Mouse (Mus musculus) thymus, adult 2 months (tissue): ENCODE measurements around the gene Cyp39a1.

Source experiments
- CTCF ChIP-seq: fragments of 200-500 bp; IDR thresholded peaks from 2 replicates; pipeline ENCODE4 v1.5.1; 2012; ENCODE audit warnings: mild to moderate bottlenecking, control low read depth, low read length, moderate library complexity, borderline replicate concordance; ENCODE audit not compliant: control insufficient read depth, poor library complexity, insufficient read depth; ENCODE audit errors: extremely low read depth
- POLR2A ChIP-seq: fragments of 200-500 bp; IDR thresholded peaks from 2 replicates; pipeline ENCODE4 v1.6.1; 2012; ENCODE audit warnings: mild to moderate bottlenecking, low read length, control low read depth, moderate library complexity; ENCODE audit not compliant: control insufficient read depth, poor library complexity, insufficient read depth; ENCODE audit errors: extremely low read depth

DNA sequence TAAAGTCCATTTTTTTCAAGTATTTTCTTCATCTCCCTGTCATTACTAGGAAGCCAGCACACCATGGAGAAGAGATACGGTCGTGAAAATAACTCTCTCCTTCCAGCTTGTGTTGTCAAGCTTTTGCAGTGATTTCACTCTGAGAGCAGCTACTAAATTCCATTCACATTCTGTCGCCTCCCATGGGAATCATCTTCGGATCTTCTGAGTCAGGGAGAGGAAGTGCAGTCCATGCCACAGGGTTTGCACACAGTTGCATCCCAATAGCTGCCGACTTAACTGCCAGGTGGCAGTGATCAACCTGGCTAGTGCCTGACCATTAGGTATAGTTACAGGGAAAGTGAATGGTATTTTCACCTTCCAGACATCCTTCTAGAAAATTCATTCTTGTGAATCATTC is 87.5 kb downstream of the Cyp39a1 start:
- no peak for TF ChIP-seq CTCF
- no peak for TF ChIP-seq POLR2A
